Mouse (Mus musculus) left cerebral cortex, adult 9 months (tissue): Measurements from ENCODE around the gene Ttc16.

ENCODE experiments used
- DNase-seq, 2 experiments: peaks; one replicate each; pipeline ENCODE4 v3.0.0; 2022; ENCODE audit warnings: low spot score in 2 of 2

The Ttc16 gene

GRCm38 (mm10) chr2:32718761-32719160 is 56.7 kb downstream of the Ttc16 start:
- peak in 1 of 2 experiments; percentile 40 for DNase-seq

- no peak for DNase-seq
Observed at GRCm38 (mm10) chr2:32714987-32715425, 60.4 kb downstream of the Ttc16 start.

GRCm38 (mm10) chr2:32714117-32714986 is 61.1 kb downstream of the Ttc16 start:
- no peak for DNase-seq

- peak; percentile 83 to 94 for DNase-seq
Observed at GRCm38 (mm10) chr2:32712934-32713817, 62.3 kb downstream of the Ttc16 start, which contains the start of gene Cdk9. TSS of gene Cdk9 (minus strand) at chr2:32713076.

- peak; percentile 78 to 92 for DNase-seq
Observed at GRCm38 (mm10) chr2:32712586-32712933, 62.9 kb downstream of the Ttc16 start.

- no peak for DNase-seq
Observed at GRCm38 (mm10) chr2:32712108-32712551, 63.3 kb downstream of the Ttc16 start.

- DNase-seq, result no peak
Observed at GRCm38 (mm10) chr2:32711301-32712056, 64.0 kb downstream of the Ttc16 start.

GRCm38 (mm10) chr2:32710425-32710824 is 65.0 kb downstream of the Ttc16 start:
- DNase-seq, result no peak

- no peak for DNase-seq
Observed at GRCm38 (mm10) chr2:32709521-32710137, 65.8 kb downstream of the Ttc16 start.

GRCm38 (mm10) chr2:32708643-32709042 is 66.8 kb downstream of the Ttc16 start:
- DNase-seq, result no peak
